Mouse (Mus musculus) liver, adult 2 months (tissue): ENCODE measurements around the gene Dclk1.

Source experiments
- CTCF ChIP-seq: fragments of 200-500 bp; IDR thresholded peaks from 2 replicates; pipeline ENCODE4 v1.5.1; 2011; ENCODE audit warnings: low read depth, low read length, control low read depth
- POLR2A ChIP-seq: fragments of 200-500 bp; IDR thresholded peaks from 2 replicates; pipeline ENCODE4 v1.6.1; 2011; ENCODE audit warnings: low read length, control low read depth; ENCODE audit not compliant: insufficient read depth; ENCODE audit errors: extremely low read depth

- TF ChIP-seq POLR2A (no peak), CTCF (no peak)
These were observed 18.0 kb downstream of the Dclk1 start for GRCm38 (mm10) chr3:55260139-55260538.
